Mouse (Mus musculus): ENCODE results near the gene Mgat3.

The Mgat3 gene

GRCm38 (mm10) chr15:80175756-80176155 is 2.2 kb downstream of the Mgat3 start:
- DNase-seq (ENCODE audit: low spot score in 2 of 2), result no peak

- DNase-seq (ENCODE audit: low spot score in 2 of 2), result no peak
Measured at GRCm38 (mm10) chr15:80181561-80181960, 8.0 kb downstream of the Mgat3 start.

DNA sequence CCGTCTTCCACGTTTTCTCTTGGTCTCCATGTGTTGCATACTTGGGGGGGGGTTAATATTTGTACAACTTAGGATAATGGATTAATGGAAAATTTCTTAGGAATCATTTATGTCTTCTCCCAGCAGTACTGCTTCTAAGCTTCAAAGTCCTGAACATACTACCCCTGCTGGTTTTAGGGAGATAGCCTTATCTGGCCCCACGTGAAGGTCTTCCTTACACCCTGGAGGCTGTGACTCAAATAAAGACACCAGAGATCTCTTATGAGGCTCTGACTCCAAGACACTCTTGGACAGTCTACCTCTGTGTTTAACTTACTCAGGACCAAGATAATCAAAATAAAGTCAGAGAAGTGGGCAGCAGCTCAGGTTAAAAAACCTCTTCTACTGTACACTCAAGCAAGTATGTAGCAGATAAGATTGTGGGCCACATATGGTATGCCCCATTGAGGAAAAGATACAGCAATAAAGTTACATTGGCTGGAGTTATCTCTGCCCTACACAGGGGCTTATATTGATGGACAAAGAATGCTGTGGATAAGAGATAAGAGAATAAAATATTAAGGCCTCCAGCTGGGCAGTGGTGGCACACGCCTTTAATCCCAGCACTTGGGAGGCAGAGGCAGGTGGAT is 8.7 kb downstream of the Mgat3 start:
- no peak for DNase-seq (ENCODE audit: low spot score in 2 of 2)

GRCm38 (mm10) chr15:80188927-80189326 is 15.4 kb downstream of the Mgat3 start:
- no peak for DNase-seq (ENCODE audit: low spot score in 2 of 2)

DNA sequence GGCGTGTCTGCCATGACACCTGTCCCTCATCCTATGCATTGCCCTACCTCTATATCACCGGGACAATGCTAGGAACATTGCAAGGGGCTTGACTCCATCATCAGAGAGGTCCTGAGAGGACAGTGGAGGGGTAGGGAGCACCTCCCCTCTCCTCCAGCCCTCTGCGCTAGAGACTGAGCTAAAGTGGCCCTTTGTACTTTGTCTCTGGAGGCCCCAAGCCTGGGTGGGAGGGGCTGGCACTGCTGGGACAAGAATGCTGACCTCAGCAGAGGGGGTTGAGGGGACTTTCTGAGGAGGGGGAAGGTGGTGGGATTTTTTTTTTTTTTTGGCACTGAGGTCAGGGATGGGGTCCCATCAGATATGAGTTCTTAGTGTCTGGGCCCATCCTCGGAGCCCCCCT is 16.6 kb downstream of the Mgat3 start:
- DNase-seq (ENCODE audit: low spot score in 2 of 2), result no peak

GRCm38 (mm10) chr15:80191585-80192245 is 18.2 kb downstream of the Mgat3 start:
- DNase-seq (ENCODE audit: low spot score in 2 of 2), result no peak

DNA sequence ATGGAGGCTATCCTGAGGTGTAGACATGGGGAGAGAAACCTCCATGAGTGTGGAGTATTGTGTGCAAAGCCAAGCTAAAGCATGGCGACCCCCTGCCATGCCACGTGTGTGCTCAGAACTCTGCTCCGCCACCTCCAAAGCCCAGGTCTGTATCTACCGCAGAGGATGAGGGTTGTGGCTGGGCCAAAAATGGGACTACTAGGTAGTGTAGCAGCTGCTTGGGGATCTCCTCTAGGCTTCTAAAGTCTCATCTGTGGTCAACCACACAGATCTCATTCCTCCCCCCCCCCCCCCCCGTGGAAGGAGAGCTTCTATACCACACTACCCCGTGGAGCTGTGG is 18.7 kb downstream of the Mgat3 start:
- no peak for DNase-seq (ENCODE audit: low spot score in 2 of 2)

DNA sequence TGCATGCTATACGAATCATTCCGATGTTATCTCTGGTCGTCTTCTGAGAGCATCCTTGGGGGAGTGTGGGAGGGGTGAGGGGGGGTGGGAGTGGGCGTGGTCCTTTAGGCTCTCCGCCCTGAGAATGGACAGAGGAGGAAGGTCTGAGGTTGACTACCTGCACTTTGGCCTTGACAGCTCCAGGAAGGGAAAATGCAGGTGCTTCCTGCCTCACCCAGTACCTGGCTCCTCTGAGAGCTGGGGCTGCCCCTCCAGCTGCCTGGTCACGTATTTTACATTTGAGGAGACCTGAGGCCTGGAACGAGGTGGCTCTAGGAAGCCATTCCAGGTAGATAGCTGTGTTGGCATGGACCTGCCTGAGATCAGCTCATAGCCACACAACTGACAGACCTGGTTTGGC is 19.3 kb downstream of the Mgat3 start:
- no peak for DNase-seq (ENCODE audit: low spot score in 2 of 2)

DNA sequence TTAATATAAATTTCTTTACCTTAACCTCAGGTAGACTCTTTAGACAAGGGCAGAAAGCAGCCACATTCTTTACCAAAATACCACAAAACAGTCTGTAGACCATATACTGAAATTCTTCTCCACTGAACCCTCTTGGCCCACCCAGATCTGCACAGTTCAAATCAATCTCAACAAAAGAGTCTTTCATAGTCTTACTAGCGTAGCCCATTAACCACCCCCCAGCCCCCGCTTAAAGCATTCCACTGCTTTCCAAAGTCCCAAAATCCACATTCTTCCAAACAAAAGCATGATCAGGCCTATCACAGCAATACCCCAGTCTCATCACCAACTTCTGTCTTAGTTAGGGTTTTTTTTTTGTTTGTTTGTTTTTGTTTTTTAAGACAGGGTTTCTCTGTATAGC is 26.0 kb downstream of the Mgat3 start:
- no peak for DNase-seq (ENCODE audit: low spot score in 2 of 2)

GRCm38 (mm10) chr15:80202111-80202775 is 28.7 kb downstream of the Mgat3 start:
- DNase-seq (ENCODE audit: low spot score in 2 of 2), result no peak

DNA sequence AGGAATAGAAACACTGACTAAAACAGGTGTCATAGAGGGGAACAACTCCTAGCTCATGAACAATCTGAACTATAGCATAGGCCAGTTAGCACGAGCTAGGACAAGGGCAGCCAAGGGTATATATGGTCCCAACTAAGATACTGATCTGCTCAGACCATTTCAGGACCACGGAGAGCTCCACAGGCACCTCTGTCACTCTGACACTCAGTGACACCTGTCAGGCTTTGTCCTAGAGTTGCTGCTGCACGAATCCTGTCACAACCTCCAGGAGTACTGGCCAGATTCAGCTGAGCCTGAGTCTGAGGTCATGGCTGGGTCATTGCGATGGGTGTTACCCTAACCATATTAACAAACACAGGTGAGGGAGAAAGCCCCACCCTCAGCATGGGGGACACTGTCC is 29.9 kb downstream of the Mgat3 start:
- DNase-seq (ENCODE audit: low spot score in 2 of 2), result no peak

GRCm38 (mm10) chr15:80206057-80206565 is 32.6 kb downstream of the Mgat3 start:
- DNase-seq (ENCODE audit: low spot score in 2 of 2), result no peak

DNA sequence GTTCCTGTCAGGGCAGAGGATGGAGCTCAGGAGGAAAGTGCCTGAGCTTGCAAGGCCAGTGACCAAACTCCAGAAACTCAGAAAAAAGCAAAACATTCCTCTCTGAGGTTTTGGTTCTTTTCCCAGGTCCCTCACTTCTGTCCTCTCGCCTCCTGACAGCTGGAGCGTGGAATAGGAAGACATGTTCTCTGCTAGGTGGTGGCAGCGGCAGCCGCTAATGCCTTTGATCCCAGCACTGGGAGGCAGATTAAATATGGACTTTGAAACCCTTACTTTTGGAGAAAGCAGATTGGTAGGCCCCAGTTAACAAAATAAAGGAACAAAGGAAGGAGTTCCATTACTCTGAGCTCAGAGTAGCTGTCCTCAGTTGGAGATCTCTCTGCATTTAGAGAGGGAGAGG is 34.9 kb downstream of the Mgat3 start:
- no peak for DNase-seq (ENCODE audit: low spot score in 2 of 2)

GRCm38 (mm10) chr15:80213688-80214087 is 40.2 kb downstream of the Mgat3 start:
- no peak for DNase-seq (ENCODE audit: low spot score in 2 of 2)

GRCm38 (mm10) chr15:80215716-80216479 is 42.4 kb downstream of the Mgat3 start:
- no peak for DNase-seq (ENCODE audit: low spot score in 2 of 2)

DNA sequence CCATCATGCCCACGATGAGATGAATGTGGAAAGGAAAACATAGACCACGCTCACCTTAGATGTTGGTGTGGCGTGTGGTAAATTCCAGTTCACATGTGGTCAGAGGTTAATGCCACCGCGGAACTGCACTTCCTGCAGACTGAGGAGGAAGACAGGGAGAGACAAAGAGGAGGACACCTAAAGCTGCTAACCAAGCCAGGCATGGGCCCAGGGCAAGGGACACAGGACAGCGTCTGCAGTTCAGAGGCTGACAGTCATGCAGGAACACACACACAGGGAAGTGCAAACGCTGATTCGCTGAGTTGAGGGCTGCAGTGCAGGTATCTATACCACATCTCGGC is 42.9 kb downstream of the Mgat3 start:
- no peak for DNase-seq (ENCODE audit: low spot score in 2 of 2)

DNA sequence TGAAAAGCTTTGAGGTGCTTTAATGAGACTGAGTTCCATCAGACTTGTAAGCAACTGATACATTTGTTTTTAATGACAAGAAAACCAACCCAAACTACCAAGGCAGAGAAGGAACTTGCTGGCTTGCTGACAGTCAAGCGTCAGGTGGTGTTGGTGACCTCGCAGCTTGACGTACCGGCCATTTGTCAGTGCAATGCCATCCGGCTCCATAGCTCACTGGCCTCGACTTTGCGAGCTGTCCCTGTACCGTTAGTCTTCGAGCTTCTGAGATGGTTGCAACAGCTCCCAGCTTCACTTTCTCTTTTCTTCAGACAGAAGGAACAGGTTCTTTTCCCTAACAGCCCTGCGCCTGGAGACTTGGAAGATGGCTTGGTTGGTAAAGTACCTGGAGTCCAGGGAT is 44.0 kb downstream of the Mgat3 start:
- DNase-seq (ENCODE audit: low spot score in 2 of 2), result no peak

GRCm38 (mm10) chr15:80219211-80219610 is 45.7 kb downstream of the Mgat3 start:
- no peak for DNase-seq (ENCODE audit: low spot score in 2 of 2)

GRCm38 (mm10) chr15:80219705-80220657 is 46.5 kb downstream of the Mgat3 start:
- no peak for DNase-seq (ENCODE audit: low spot score in 2 of 2)

DNA sequence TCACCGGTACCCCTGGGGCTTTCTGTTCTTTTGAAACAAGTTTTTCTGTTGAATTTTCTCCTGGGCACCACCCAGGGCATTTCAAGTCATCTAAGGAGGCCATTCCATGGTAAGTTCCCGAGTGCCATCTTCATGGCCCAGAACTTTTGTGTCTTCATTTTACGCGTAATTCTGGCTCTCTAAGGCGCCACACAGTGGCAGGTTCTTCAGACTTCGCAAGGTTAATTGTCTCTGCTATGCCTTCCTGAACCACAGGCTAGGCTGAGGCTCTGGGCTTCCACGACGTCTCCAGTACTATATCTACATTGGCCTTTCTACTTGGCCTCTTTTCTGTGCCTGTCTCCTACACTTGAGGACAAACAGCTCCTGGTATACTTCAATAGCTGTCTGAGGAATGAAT is 47.5 kb downstream of the Mgat3 start:
- DNase-seq (ENCODE audit: low spot score in 2 of 2), result no peak

DNA sequence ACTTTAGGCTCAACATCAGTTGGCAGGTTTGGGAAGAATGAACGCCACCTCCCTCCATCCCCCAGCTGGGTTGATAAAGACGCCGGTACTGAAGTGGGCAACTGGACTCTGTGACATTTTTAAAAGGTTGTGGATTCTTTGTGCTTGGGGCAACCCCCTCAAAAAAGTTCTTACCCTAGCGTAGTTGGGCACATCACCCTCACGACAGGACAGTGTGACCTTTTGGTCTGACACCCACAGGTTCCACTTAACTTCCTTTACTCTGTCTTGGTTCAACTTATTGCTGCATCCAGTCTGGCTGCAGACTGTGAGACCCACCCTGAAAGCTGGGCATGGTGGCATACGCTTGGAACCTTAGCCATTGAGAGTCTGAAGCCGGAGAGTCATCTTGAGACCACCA is 50.2 kb downstream of the Mgat3 start:
- DNase-seq (ENCODE audit: low spot score in 2 of 2), result no peak
